Mouse (Mus musculus): ENCODE data around the gene Gm11114. TPM values are rescaled to one million over a fixed set of nuclear protein-coding genes. Genes with fewer than 3 reads are reported as not detected.

The Gm11114 gene
- polyA plus RNA-seq, 1 experiment, result not detected

DNA sequence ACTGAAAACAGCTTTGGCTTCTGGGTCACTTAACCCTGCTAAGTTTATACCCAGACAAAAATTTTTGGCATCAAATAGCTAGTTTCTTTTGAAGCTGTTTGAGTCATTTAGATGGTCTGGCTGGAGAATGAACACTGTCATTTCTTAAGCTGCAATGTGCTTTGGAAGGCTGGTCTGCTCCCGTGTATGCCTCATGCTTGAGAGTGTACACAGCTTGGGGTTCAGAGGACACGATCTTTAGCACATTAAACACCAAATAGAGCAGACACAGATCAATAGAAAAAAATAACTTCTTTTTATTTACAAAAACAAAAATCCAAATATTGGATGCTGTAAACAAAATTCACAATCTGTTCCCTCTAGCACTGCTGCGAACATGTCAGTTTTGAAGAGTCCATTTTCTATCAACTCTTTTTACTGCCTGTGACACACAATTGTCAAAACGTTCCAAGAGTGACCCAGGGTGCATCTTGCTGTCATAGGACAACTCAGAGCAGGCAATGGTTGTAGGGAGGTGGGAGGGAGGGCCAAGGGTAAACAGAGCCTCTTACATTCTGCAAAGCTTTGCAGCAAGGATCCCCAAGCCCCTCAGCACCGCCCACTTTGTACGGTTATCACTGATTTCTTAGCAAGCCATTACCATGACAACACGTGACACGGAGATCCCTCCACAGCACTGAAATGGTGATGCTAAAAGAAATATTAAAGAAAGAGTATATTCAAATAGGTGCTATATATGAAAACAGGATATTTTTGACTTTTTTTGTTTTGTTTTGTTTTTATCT is 7.8 kb downstream of the Gm11114 start:
- Histone ChIP-seq H3K36me3 (ENCODE audit: control insufficient read depth, insufficient read depth) (no peaks in the 10 kb centered on the region), H3K79me2 (ENCODE audit: control insufficient read depth, insufficient read depth) (no peaks in the 10 kb centered on the region), H3K79me3 (ENCODE audit: low read depth) (no peaks in the 10 kb centered on the region), H3ac (ENCODE audit: control insufficient read depth, insufficient read length, low read depth) (no peak overlapping the region), H3K4me3 (ENCODE audit: insufficient read depth, poor library complexity, severe bottlenecking) (no peak overlapping the region), H3K27me3 (ENCODE audit: control insufficient read depth, insufficient read depth, insufficient read length) (no peaks in the 10 kb centered on the region)
- TF ChIP-seq MAX (IDR thresholded peaks at IDR 0.05), result no peak
- no peak for TF ChIP-seq CEBPB (IDR thresholded peaks at IDR 0.05; ENCODE audit: low read depth)
- TF ChIP-seq MYOD1 (IDR thresholded peaks at IDR 0.05; ENCODE audit: control insufficient read depth, insufficient read length, low read depth), result no peak
- TF ChIP-seq FOSL1 (IDR thresholded peaks at IDR 0.05; ENCODE audit: insufficient read depth, low read length, poor library complexity, severe bottlenecking), result no peak
- no peak for TF ChIP-seq CTCF (IDR thresholded peaks at IDR 0.05; ENCODE audit: control insufficient read depth, insufficient read depth, insufficient read length)
- TF ChIP-seq USF1 (IDR thresholded peaks at IDR 0.05; ENCODE audit: low read depth), result no peak
- no peak for TF ChIP-seq MYOG (IDR thresholded peaks at IDR 0.05; ENCODE audit: control insufficient read depth, extremely low read depth, insufficient read length)

DNA sequence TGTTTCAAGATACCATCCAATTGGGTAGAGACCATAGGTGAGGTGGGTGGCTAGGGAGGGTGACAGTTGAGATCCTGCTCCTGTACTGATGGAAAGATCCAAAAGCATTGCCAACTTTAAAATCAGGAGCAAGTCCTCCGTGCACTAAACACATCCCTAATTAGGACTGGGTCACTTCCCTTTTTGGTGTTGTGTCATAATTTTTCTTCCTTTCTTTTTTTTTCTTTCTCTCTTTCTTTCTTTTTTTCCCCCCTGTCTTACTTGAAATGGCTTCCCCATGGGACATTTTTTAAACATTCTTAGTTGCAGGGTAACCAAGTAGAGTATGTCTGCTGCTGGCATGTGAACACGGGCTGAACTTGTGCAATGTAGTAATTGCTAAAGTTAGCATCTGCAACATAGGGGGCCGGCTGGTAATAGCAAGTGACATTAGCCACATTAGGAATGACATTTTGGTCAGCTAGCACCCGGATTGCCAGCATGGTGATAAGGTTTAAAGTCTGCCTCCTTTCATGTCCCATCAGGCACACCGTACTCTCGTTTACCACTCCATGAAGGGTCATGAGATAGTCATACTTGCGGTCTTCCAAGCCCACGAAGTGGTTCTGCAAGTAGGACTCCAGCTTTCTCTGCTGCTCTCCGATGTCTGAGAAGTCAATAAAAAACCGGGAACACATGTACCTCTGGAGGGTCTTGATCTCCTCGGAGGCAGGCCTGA is 11.7 kb downstream of the Gm11114 start:
- no peaks in the 10 kb centered on the region for H3K79me2 ChIP-seq (ENCODE audit: control insufficient read depth, insufficient read depth)
- H3K79me3 ChIP-seq (ENCODE audit: low read depth), result no peaks in the 10 kb centered on the region
- H3K4me3 ChIP-seq (ENCODE audit: insufficient read depth, poor library complexity, severe bottlenecking), result no peak overlapping the region
- H3K36me3 ChIP-seq (ENCODE audit: control insufficient read depth, insufficient read depth), result no peaks in the 10 kb centered on the region
- no peaks in the 10 kb centered on the region for H3K27me3 ChIP-seq (ENCODE audit: control insufficient read depth, insufficient read depth, insufficient read length)
- TF ChIP-seq USF1 (IDR thresholded peaks at IDR 0.05; ENCODE audit: low read depth) (no peak), CEBPB (IDR thresholded peaks at IDR 0.05; ENCODE audit: low read depth) (no peak), FOSL1 (IDR thresholded peaks at IDR 0.05; ENCODE audit: insufficient read depth, low read length, poor library complexity, severe bottlenecking) (no peak), MYOD1 (IDR thresholded peaks at IDR 0.05; ENCODE audit: control insufficient read depth, insufficient read length, low read depth) (no peak), MAX (IDR thresholded peaks at IDR 0.05) (no peak), CTCF (IDR thresholded peaks at IDR 0.05; ENCODE audit: control insufficient read depth, insufficient read depth, insufficient read length) (no peak), MYOG (IDR thresholded peaks at IDR 0.05; ENCODE audit: control insufficient read depth, extremely low read depth, insufficient read length) (no peak)
- H3ac ChIP-seq (ENCODE audit: control insufficient read depth, insufficient read length, low read depth), result no peak overlapping the region

DNA sequence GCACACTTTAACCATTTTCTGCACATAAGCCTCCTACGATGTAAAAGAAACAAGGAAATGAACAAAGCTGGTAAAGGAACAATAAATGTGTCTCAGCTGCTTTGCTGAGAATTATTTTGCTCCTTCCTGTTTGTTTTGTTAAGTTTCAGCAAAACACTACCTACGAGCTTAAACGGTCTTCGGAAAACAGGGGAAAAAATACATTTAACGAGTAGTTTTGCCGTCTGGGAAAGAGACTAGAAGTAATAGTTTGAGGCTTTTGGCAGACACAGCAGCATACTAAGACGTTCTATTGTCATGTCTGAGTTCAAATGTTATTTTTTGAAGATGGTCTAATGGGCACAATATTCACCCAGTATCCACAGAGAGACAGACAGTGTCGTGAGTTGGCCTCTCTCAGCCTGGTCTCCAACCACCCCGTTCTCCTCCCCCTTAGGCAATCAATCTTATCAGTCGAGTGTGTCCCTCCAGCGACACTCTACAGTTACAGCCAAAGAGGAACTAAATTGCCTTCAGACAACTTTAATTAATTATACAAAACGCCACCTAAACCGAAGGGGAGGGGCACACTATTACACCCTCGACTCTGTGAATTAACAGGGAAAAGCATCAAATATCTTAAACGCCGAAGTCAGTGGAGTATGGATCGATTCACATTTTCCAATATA is 12.8 kb downstream of the Gm11114 start:
- H3K36me3 ChIP-seq (ENCODE audit: control insufficient read depth, insufficient read depth), result no peaks in the 10 kb centered on the region
- TF ChIP-seq MAX (IDR thresholded peaks at IDR 0.05) (no peak), CEBPB (IDR thresholded peaks at IDR 0.05; ENCODE audit: low read depth) (no peak), FOSL1 (IDR thresholded peaks at IDR 0.05; ENCODE audit: insufficient read depth, low read length, poor library complexity, severe bottlenecking) (no peak), MYOD1 (IDR thresholded peaks at IDR 0.05; ENCODE audit: control insufficient read depth, insufficient read length, low read depth) (no peak), CTCF (IDR thresholded peaks at IDR 0.05; ENCODE audit: control insufficient read depth, insufficient read depth, insufficient read length) (no peak), USF1 (IDR thresholded peaks at IDR 0.05; ENCODE audit: low read depth) (no peak), MYOG (IDR thresholded peaks at IDR 0.05; ENCODE audit: control insufficient read depth, extremely low read depth, insufficient read length) (no peak)
- no peak overlapping the region for H3ac ChIP-seq (ENCODE audit: control insufficient read depth, insufficient read length, low read depth)
- H3K79me3 ChIP-seq (ENCODE audit: low read depth), result no peaks in the 10 kb centered on the region
- no peak overlapping the region for H3K4me3 ChIP-seq (ENCODE audit: insufficient read depth, poor library complexity, severe bottlenecking)
- no peaks in the 10 kb centered on the region for H3K79me2 ChIP-seq (ENCODE audit: control insufficient read depth, insufficient read depth)
- no peaks in the 10 kb centered on the region for H3K27me3 ChIP-seq (ENCODE audit: control insufficient read depth, insufficient read depth, insufficient read length)

DNA sequence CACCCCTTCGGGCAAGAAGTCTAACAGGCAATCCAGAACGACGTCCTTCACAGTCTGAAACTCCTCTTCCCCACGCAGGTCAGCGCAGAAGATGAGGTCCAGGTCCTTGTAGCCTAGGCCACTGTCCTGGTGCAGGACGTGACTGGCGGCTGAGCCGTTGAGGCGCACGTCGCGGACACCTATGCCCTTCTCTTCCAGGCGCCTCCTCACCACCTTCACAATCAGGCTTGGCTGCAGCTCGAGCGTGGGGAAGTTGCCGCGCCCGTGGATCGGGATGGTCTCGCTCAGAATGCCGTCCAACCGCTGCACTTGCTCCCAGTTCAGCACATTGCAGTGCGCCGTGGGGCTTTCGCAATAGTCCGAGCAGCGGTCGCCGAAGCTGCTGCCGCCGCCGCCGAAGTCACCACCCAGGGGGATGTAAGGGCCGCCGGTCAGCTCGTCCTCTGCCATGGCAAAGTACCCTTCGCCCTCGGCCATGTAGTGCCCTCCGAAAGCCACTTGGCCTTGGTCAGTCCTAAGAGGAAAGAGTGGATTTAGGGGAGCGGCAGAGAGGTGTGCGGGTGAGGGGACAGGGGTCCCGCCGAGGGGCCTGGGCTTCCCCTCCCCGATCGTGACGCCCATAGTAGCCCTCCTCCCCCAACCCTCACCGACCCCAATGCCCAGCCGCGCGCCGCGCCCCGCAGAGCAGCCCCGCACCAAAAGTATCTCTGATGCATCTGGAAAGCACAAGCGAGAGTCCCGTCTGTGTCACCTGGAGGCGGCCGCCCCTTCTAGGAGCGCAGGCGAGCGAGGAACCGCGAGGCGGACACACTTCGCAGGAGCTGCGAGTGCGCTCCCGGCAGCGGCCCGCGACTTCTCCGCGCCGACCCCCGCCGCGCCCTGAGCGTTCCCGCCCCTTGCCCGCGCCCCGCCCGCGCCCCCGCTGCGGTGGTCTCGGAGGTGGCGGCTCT is 14.0 kb downstream of the Gm11114 start:
- no peaks in the 10 kb centered on the region for H3K79me3 ChIP-seq (ENCODE audit: low read depth)
- H3K4me3 ChIP-seq (ENCODE audit: insufficient read depth, poor library complexity, severe bottlenecking), result peak overlapping the region; percentile 30
- no peaks in the 10 kb centered on the region for H3K79me2 ChIP-seq (ENCODE audit: control insufficient read depth, insufficient read depth)
- peak overlapping the region; percentile 41 for H3ac ChIP-seq (ENCODE audit: control insufficient read depth, insufficient read length, low read depth)
- no peaks in the 10 kb centered on the region for H3K27me3 ChIP-seq (ENCODE audit: control insufficient read depth, insufficient read depth, insufficient read length)
- no peaks in the 10 kb centered on the region for H3K36me3 ChIP-seq (ENCODE audit: control insufficient read depth, insufficient read depth)
- TF ChIP-seq CEBPB (IDR thresholded peaks at IDR 0.05; ENCODE audit: low read depth), result peak; percentile 23
- TF ChIP-seq MYOD1 (IDR thresholded peaks at IDR 0.05; ENCODE audit: control insufficient read depth, insufficient read length, low read depth), result no peak
